Mouse (Mus musculus): Measurements from ENCODE around the gene Rpl34.

Rpl34 gene

DNA sequence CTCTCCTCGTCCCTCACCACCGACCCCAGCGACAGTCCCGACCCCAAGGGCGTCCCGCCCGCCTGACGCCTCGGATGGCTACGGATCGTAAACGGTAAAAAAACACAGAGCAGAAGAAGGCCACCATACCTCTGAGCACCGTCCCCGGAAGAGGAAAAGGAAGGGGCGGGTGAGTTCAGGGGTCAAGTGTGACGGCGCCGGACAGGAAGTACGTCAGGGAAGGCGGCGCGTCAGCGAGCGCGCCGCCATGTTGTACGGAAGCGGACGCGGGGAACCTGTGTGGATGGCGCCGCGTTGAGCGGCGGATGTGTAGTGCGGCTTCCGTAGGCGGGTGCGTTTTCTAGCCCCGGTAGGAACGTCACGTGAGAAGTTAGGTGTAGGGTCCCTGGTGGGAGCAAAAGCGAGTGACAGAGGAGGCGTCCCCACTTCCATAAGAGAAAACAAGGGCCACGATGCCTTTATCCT, at the start of gene Rpl34:
Gene Rpl34, minus strand, starts transcription at position 210 of the 465 bp plus-strand sequence.
- DNase-seq, result peak; percentile 96

DNA sequence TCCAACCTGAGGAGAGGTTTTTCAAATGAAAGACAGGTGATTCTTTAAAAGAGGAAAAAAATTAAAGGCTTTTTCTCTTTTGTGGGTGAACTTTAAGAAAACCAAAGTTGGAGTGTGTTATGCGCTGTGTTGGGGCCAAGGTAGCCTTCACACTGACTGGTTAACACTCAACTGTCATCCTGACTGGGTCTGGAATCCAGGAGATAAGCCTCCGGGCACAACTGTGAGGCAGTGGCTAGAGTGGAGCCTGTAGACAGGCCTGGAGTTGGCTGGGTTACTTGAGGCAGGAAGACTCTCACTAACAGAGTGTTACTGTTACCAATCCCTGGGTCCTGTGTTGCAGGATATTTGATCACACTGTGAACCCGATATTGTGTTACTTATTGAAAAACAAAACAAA, 38.0 kb upstream of the Rpl34 start:
- DNase-seq, result no peak

GRCm38 (mm10) chr3:130764091-130764490, 33.9 kb upstream of the Rpl34 start:
- no peak for DNase-seq

DNA sequence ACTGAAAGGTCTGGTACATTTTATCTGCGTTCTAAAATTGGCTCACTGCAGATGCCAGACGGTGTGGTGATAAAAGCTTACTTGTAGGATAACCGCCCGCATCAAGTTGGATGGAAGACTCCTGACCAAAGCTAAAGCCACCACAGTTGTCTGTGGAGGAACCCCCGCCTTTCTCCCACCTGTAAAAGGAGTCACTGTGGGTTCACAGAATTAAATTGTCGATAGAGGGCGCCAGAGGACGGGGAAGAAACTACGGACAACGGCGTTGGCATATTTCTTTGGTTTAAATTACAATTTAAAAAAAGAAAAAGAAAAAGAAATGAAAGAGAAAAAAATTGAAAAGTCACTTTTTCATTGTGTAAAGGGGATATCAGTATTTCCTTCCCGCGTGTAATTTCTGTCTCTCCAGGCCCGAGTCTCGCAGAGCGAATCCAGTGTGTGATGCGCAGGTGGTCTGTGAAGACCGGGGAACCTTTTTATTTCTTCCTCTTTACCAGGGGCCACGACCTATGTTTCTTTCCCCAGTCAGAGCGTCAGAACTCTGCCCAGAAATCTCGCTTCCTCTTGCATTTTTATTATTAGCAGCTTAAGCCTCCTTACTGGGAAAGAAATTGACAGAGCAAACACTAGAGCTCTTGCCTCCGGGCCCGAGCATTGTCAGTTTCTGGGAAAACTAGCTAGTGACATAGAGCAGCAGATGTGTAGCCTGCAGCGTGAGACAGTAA, 30.7 kb upstream of the Rpl34 start:
- peak; percentile 6 for DNase-seq

DNA sequence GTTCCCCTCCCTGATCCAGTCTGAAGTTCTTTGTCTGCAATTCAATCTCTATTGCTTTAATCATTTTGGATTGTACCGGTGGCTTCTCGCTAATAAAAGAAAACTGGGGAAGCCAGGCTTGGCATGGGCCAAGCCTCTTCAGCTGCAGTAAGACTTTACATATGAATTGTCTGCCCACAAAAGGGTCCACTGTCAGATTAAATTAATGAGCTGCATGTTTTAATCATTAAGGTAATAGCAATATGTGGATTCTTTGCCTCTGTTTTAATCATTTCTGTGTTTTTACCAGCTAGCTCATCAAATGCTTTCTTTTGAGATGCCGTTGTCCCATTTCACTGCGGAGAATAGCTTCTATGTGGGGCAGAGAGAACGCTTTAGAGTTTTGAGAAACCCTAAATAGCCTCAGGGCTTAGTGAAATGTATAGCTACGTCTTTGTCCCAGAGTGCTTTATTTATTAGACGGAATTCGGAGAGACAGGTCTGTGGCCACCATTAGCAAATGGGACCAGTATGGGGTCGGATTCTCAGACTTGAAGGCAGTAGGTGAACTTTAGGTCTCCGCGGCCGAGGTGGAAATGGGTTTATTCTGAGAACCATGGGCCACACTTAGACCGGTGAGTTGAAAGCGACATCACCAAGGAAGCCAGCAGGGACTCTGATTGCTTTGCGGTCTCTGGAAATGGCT, 28.1 kb upstream of the Rpl34 start:
- DNase-seq, result no peak

GRCm38 (mm10) chr3:130757117-130757852, 27.1 kb upstream of the Rpl34 start:
- DNase-seq, result no peak

- DNase-seq, result no peak
Measured at GRCm38 (mm10) chr3:130749206-130749605, 19.0 kb upstream of the Rpl34 start.

GRCm38 (mm10) chr3:130746673-130747619, 16.7 kb upstream of the Rpl34 start:
- no peak for DNase-seq

- DNase-seq, result no peak
Measured at GRCm38 (mm10) chr3:130737652-130738361, 7.6 kb upstream of the Rpl34 start.

- no peak for DNase-seq
Measured at GRCm38 (mm10) chr3:130736758-130737157, 6.6 kb upstream of the Rpl34 start.

DNA sequence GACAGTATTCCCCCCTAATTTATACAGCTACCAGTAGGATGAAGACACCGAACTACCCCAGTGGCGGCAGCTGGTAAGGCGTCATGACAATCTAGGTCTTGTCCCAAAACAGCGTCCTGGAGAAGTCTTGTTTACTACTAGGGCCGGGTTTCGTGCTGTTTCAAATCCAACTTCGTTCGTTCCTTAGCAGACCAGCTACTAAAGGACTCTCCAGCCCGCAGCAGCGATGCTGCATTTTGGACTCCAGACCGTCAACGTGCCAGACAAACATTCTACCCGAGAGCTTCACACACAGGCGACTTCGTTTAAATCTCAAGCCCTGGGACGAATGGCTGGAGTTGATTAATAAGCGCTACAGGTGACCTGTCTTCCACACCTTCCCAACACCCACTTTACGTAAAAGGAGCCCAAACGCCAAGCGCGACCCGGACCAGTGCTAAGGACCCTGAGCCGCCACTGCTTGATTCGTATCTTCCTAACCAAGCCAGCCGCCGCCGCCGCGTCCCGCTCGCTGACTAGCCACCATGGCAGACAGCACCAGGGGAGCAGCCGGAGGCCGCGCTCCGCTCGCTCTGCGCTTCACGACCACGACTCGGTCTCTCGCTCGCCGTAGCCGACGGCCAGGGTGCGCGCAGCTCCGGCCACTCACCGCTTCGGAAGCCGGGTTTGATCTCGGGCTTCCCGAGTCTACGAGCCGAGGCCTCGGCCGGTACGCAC, 568 bp downstream of the Rpl34 start:
- DNase-seq, result no peak

- no peak for DNase-seq
Measured at GRCm38 (mm10) chr3:130727676-130728075, 2.5 kb downstream of the Rpl34 start.

DNA sequence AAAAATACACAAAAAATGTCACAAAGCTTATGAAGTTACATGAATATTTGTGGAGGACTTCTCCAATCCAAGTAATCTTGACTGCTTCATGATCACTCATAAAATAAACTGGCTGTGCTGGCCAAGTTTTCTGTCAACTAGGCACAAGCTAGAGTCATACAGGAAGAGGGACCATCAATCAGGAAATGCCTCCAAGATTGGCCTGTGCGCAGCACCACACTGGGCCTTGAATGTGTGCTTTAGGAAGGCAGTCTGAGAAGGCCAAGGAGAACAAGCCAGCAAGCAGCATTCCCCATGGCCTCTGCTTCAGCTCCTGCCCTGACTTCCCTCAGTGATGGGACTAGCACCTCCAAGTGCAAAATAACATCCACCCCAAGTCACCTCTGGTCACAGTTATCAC, 3.2 kb downstream of the Rpl34 start:
- DNase-seq, result no peak

GRCm38 (mm10) chr3:130725718-130726117, 4.5 kb downstream of the Rpl34 start:
- no peak for DNase-seq

GRCm38 (mm10) chr3:130722733-130723478, 7.3 kb downstream of the Rpl34 start:
- DNase-seq, result no peak

GRCm38 (mm10) chr3:130720225-130720624, 10.0 kb downstream of the Rpl34 start:
- DNase-seq, result no peak

GRCm38 (mm10) chr3:130718871-130719270, 11.3 kb downstream of the Rpl34 start:
- DNase-seq, result no peak

DNA sequence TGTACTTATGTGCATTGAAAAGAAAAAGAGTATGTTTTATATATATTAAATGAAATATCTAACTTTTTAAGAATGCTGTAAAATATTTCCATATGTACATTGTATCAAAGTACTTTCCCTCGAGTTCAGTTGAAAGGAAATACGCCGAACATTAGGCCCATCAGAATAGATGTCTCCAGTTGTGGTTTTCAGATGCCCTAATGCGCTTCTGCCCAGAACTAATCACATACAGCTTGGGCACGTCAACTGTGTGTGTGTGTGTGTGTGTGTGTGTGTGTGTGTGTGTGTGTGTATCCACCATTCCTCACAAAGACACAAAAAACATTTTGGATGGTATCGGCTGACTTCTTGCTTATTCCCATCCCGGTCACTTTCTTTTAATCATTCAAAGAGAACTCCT, 13.6 kb downstream of the Rpl34 start:
- no peak for DNase-seq

- DNase-seq, result peak; percentile 39
Measured at GRCm38 (mm10) chr3:130714775-130715568, 15.2 kb downstream of the Rpl34 start.

DNA sequence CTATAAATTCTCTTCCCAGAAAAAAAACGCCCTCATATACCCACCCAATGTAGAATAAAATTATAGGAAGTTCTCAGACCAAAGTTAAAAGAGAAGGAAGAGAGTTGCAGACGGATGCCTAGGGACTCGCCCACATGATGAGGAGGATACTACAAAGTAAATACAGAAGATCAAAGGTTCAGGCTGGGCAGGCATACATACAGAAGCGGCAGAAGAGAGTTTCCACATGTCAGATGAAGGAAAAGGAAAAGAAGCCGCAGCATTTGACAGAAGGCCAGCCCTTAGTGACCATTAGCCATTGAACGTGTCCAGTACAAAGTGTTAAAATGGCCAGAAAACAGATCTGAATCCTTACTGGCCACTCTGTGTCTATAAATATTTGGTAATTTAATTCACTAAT, 17.3 kb downstream of the Rpl34 start:
- DNase-seq, result no peak

All from cerebellum, adult 9-11 months (tissue).